In genomic region chr9:14870802-14871201, GRCm38 (mm10) we compare ENCODE assay signal across 25 mouse cellular contexts. TPM values are rescaled to one million over a fixed set of nuclear protein-coding genes. Genes with fewer than 3 reads are reported as not detected.
DNase-seq lines count a peak whose midpoint lies in the region; ATAC-seq and TF ChIP-seq lines count a peak whose summit lies in the region.
"Had no signal": no experiment of that assay in that cellular context is flagged by ENCODE, and none has a peak within 500 bp of the region (broad histone marks: within the 10 kb centered on the region; RNA-seq: fewer than 3 reads in every experiment).

No protein-coding gene starts in this region.

- no peak for ATAC-seq in hindbrain, postnatal 0 days
- ATAC-seq: forebrain, embryonic 13.5 days; forebrain, embryonic 16.5 days had no signal

- no peak for TF ChIP-seq CTCF in hindbrain, postnatal 0 days (IDR thresholded peaks at IDR 0.05; ENCODE audit: low read depth)

- DNase-seq in heart, adult 11 months, result peak; percentile 63
- no peak for DNase-seq in heart, adult 8-10 months (ENCODE audit: low spot score)
- DNase-seq in hindbrain, embryonic 10.5 days (ENCODE audit: low spot score), result no peak
- DNase-seq in hindbrain, postnatal 0 days (ENCODE audit: low spot score), result no peak
- peak; percentile 3 for DNase-seq in thymus, postnatal 4 days
- DNase-seq in thymus, postnatal 10 days (ENCODE audit: low spot score in 2 of 2), result no peak
- DNase-seq in adrenal gland, adult 8-10 months, result no peak
- DNase-seq: cerebellum, adult 11 months; cerebellum, adult 18-20 months; cerebellum, adult 8-10 months; cerebellum, adult 9-11 months; embryo, embryonic 11 days had no signal

- H3K4me1 ChIP-seq in hindbrain, embryonic 10.5 days (replicated peaks), result peaks cover 16% of the 10 kb centered on the region
- H3K4me1 ChIP-seq in hindbrain, postnatal 0 days (ENCODE audit: insufficient read depth, low read length), result no peaks in the 10 kb centered on the region

- H3K27me3 ChIP-seq in hindbrain, embryonic 10.5 days (ENCODE audit: insufficient read depth, poor library complexity, severe bottlenecking), result peaks cover 3% of the 10 kb centered on the region; the same call in 1 of the 2 replicates
- no peaks in the 10 kb centered on the region for H3K27me3 ChIP-seq in hindbrain, postnatal 0 days (ENCODE audit: insufficient read depth, low read length)
- H3K27me3 ChIP-seq: embryonic facial prominence, embryonic 13.5 days; embryonic facial prominence, embryonic 15.5 days; forebrain, embryonic 13.5 days had no signal

- no peaks in the 10 kb centered on the region for H3K36me3 ChIP-seq in hindbrain, embryonic 10.5 days
- H3K36me3 ChIP-seq in hindbrain, postnatal 0 days (ENCODE audit: insufficient read depth, low read length), result no peaks in the 10 kb centered on the region
- H3K36me3 ChIP-seq: embryonic facial prominence, embryonic 13.5 days; embryonic facial prominence, embryonic 15.5 days; forebrain, embryonic 10.5 days had no signal

- 92% methylated on average over 10 of the region's 10 CpGs for WGBS in hindbrain, embryonic 10.5 days
- whole genome bisulfite sequencing in hindbrain, postnatal 0 days, result 78% methylated on average over 10 of the region's 10 CpGs

- no peak overlapping the region for H3K4me2 ChIP-seq in hindbrain, postnatal 0 days (ENCODE audit: low read depth, low read length)
- H3K4me2 ChIP-seq: embryonic facial prominence, embryonic 13.5 days; embryonic facial prominence, embryonic 15.5 days; forebrain, embryonic 13.5 days had no signal

- H3K9ac ChIP-seq in hindbrain, postnatal 0 days (replicated peaks; ENCODE audit: low read length), result no peak overlapping the region
- H3K9ac ChIP-seq: embryonic facial prominence, embryonic 13.5 days; embryonic facial prominence, embryonic 15.5 days; forebrain, embryonic 13.5 days had no signal

- no peaks in the 10 kb centered on the region for H3K9me3 ChIP-seq in hindbrain, embryonic 10.5 days
- H3K9me3 ChIP-seq in hindbrain, postnatal 0 days (ENCODE audit: low read length), result no peaks in the 10 kb centered on the region
- H3K9me3 ChIP-seq: embryonic facial prominence, embryonic 13.5 days; embryonic facial prominence, embryonic 15.5 days; forebrain, embryonic 10.5 days; forebrain, embryonic 13.5 days had no signal

- H3K4me3 ChIP-seq in hindbrain, embryonic 10.5 days, result no peak overlapping the region
- H3K4me3 ChIP-seq in hindbrain, postnatal 0 days (ENCODE audit: low read length), result no peak overlapping the region
- H3K4me3 ChIP-seq: embryonic facial prominence, embryonic 13.5 days; embryonic facial prominence, embryonic 15.5 days; erythroblast, embryonic 14.5 days; forebrain, embryonic 10.5 days; forebrain, embryonic 13.5 days had no signal

- H3K27ac ChIP-seq in hindbrain, embryonic 10.5 days, result peak overlapping the region; percentile 36; the same call in 1 of the 2 replicates
- H3K27ac ChIP-seq in hindbrain, postnatal 0 days, result no peak overlapping the region
- H3K27ac ChIP-seq: embryonic facial prominence, embryonic 13.5 days; embryonic facial prominence, embryonic 15.5 days; forebrain, embryonic 13.5 days had no signal

RNA-seq across cellular contexts. Expression of gene Gpr83, which starts 10.8 kb away (rescaled TPM):
- under 1 TPM in 1 of 4 experiments, not detected in 3; 0.09 TPM for total RNA-seq in heart, adult 8-10 months (2022)
- polyA plus RNA-seq in hindbrain, embryonic 10.5 days (2016; fragmentation: Nextera tagmentation; extraction: Ambion mirVana), result 0.65 and 0.71 TPM in 2 replicates
- 1.4 and 3.7 TPM in 2 replicates for total RNA-seq in hindbrain, postnatal 0 days (2014; rRNA removed)
- polyA plus RNA-seq in hindbrain, postnatal 0 days (2015; fragmentation: Nextera tagmentation; extraction: Ambion mirVana), result 1.8 TPM in 2 replicates
- under 1 TPM in 1 of 4 experiments, not detected in 3; 0.13 TPM for total RNA-seq in adrenal gland, adult 8-10 months (2022)
- total RNA-seq: adrenal gland, adult 2 months; adrenal gland, postnatal 14 days; adrenal gland, postnatal 36 days; common myeloid progenitor, adult 5-6 weeks had no signal
- polyA plus RNA-seq: C2C12; erythroblast, embryonic 14.5 days had no signal

RNA-seq across cellular contexts. Expression of gene Izumo1r, which starts 32.9 kb away (rescaled TPM):
- total RNA-seq in heart, adult 8-10 months (2022), result not detected
- polyA plus RNA-seq in hindbrain, embryonic 10.5 days (2016; fragmentation: Nextera tagmentation; extraction: Ambion mirVana), result 0.24 TPM in 1 of 2 replicates, not detected in the other
- not detected in 2 replicates for total RNA-seq in hindbrain, postnatal 0 days (2014; rRNA removed)
- polyA plus RNA-seq in hindbrain, postnatal 0 days (2015; fragmentation: Nextera tagmentation; extraction: Ambion mirVana), result not detected in 2 replicates
- not detected for total RNA-seq in adrenal gland, adult 8-10 months (2022)
- total RNA-seq: adrenal gland, adult 2 months; adrenal gland, postnatal 14 days; adrenal gland, postnatal 36 days; common myeloid progenitor, adult 5-6 weeks; MEL had no signal
- polyA plus RNA-seq: brain, embryonic 14.5 days; C2C12; erythroblast, embryonic 14.5 days; forebrain, embryonic 10.5 days; forebrain, embryonic 13.5 days; forebrain, embryonic 16.5 days had no signal

Comparison
In these comparisons a context has a peak if more than half of its experiments do, and no peak if none do; other contexts are left out.
1. DNase-seq: peak in heart, adult 11 months (single experiment) and thymus, postnatal 4 days (single experiment); none in heart, adult 8-10 months (single experiment), hindbrain, embryonic 10.5 days (single experiment), hindbrain, postnatal 0 days (single experiment), thymus, postnatal 10 days (0 of 2) and adrenal gland, adult 8-10 months (single experiment).